Comparison of ENCODE assay signal across 10 mouse cellular contexts in the genomic region with DNA sequence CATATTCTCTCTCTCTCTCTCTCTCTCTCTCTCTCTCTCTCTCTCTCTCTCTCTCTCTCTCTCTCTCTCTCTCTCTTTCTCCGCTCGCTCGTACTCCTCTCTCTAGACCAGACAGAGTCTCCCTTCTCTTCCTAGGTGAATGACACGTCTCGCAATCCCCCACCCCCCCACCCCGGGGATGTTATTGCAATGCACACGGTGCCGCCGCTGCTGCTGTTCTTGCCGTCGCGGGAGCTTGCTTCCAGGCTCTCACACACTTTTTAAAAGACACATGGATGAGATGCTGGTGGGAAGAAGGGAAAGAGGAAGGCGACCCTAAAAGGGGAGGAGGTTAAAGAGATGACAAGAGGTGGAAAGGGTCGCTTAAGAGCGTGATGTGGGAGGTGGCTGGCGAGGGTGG. TPM values are rescaled to one million over a fixed set of nuclear protein-coding genes. Genes with fewer than 3 reads are reported as not detected.
DNase-seq lines count a peak whose midpoint lies in the region; ATAC-seq lines count a peak whose summit lies in the region.
"Had no signal": no experiment of that assay in that cellular context is flagged by ENCODE, and none has a peak within 500 bp of the region (broad histone marks: within the 10 kb centered on the region; RNA-seq: fewer than 3 reads in every experiment).

No protein-coding gene starts in this region.

- H3K4me1 ChIP-seq in kidney, embryonic 16.5 days (ENCODE audit: insufficient read depth, low read length) = peaks cover 8% of the 10 kb centered on the region
- H3K4me1 ChIP-seq in embryonic facial prominence, embryonic 13.5 days = peaks cover 4% of the 10 kb centered on the region; the same call in 1 of the 2 replicates
- peaks cover 3% of the 10 kb centered on the region; the same call in 1 of the 2 replicates for H3K4me1 ChIP-seq in hindbrain, embryonic 16.5 days (ENCODE audit: control insufficient read depth, insufficient read depth, low read depth, low read length)
- H3K4me1 ChIP-seq in midbrain, embryonic 16.5 days (ENCODE audit: control insufficient read depth, insufficient read depth, low read length) = peaks cover 5% of the 10 kb centered on the region

- peak overlapping the region; percentile 50 for H3K4me3 ChIP-seq in kidney, embryonic 16.5 days (ENCODE audit: low read length)
- H3K4me3 ChIP-seq in embryonic facial prominence, embryonic 13.5 days = peak overlapping the region; percentile 73
- H3K4me3 ChIP-seq in hindbrain, embryonic 16.5 days (ENCODE audit: low read length) = peak overlapping the region; percentile 76
- H3K4me3 ChIP-seq in midbrain, embryonic 16.5 days (ENCODE audit: low read depth, low read length) = peak overlapping the region; percentile 84

- peak overlapping the region; percentile 86 for H3K4me2 ChIP-seq in kidney, embryonic 16.5 days (replicated peaks; ENCODE audit: low read depth, low read length)
- peak overlapping the region; percentile 89 for H3K4me2 ChIP-seq in embryonic facial prominence, embryonic 13.5 days
- H3K4me2 ChIP-seq in hindbrain, embryonic 16.5 days (ENCODE audit: low read length) = peak overlapping the region; percentile 74
- peak overlapping the region; percentile 58 for H3K4me2 ChIP-seq in midbrain, embryonic 16.5 days (ENCODE audit: low read length)

- no peak for DNase-seq in kidney, postnatal 14 days
- no peak for DNase-seq in left cerebral cortex, adult 18-20 months (ENCODE audit: low spot score in 2 of 2)
- DNase-seq in adrenal gland, postnatal 14 days = no peak

- H3K9ac ChIP-seq in kidney, embryonic 16.5 days (replicated peaks; ENCODE audit: low read length) = no peak overlapping the region
- H3K9ac ChIP-seq in embryonic facial prominence, embryonic 13.5 days = peak overlapping the region; percentile 73
- H3K9ac ChIP-seq in hindbrain, embryonic 16.5 days (ENCODE audit: low read depth, low read length) = peak overlapping the region; percentile 89
- peak overlapping the region; percentile 94 for H3K9ac ChIP-seq in midbrain, embryonic 16.5 days (ENCODE audit: low read depth, low read length)

- 2% methylated on average over 16 of the region's 16 CpGs for WGBS in kidney, embryonic 16.5 days
- WGBS in embryonic facial prominence, embryonic 13.5 days = under 1% methylated on average over 16 of the region's 16 CpGs
- under 1% methylated on average over 16 of the region's 16 CpGs for WGBS in hindbrain, embryonic 16.5 days
- WGBS in midbrain, embryonic 16.5 days = 0% methylated on average over 16 of the region's 16 CpGs

- 0 out of 2 replicates have a peak, but pooled peaks cover 4% of the 10 kb centered on the region for H3K9me3 ChIP-seq in kidney, embryonic 16.5 days (ENCODE audit: low read length)
- no peaks in the 10 kb centered on the region; the same call in 1 of the 2 replicates for H3K9me3 ChIP-seq in embryonic facial prominence, embryonic 13.5 days
- no peaks in the 10 kb centered on the region for H3K9me3 ChIP-seq in hindbrain, embryonic 16.5 days (ENCODE audit: control insufficient read depth, low read length)
- H3K9me3 ChIP-seq in midbrain, embryonic 16.5 days (replicated peaks; ENCODE audit: control insufficient read depth, low read length, poor library complexity, severe bottlenecking) = no peaks in the 10 kb centered on the region

- peaks cover 30% of the 10 kb centered on the region for H3K27me3 ChIP-seq in kidney, embryonic 16.5 days (ENCODE audit: insufficient read depth, low read length)
- H3K27me3 ChIP-seq in embryonic facial prominence, embryonic 13.5 days = peaks cover 33% of the 10 kb centered on the region
- H3K27me3 ChIP-seq in hindbrain, embryonic 16.5 days (replicated peaks; ENCODE audit: control insufficient read depth, insufficient read depth, low read length) = no peaks in the 10 kb centered on the region
- H3K27me3 ChIP-seq in midbrain, embryonic 16.5 days (ENCODE audit: control insufficient read depth, insufficient read depth, low read depth, low read length) = no peaks in the 10 kb centered on the region

- no peak for ATAC-seq in kidney, embryonic 16.5 days (ENCODE audit: low FRiP score, low TSS enrichment)
- no peak for ATAC-seq in embryonic facial prominence, embryonic 13.5 days (ENCODE audit: insufficient number of reproducible peaks, insufficient read depth, low FRiP score, low TSS enrichment, low read depth)
- no peak for ATAC-seq in hindbrain, embryonic 16.5 days
- ATAC-seq in midbrain, embryonic 16.5 days = no peak; the same call in 1 of the 2 replicates
- no peak for ATAC-seq in erythroblast, adult 5-6 weeks (replicated peaks; ENCODE audit: low FRiP score, poor library complexity, severe bottlenecking)

- no peaks in the 10 kb centered on the region for H3K36me3 ChIP-seq in kidney, embryonic 16.5 days (ENCODE audit: insufficient read depth, low read length)
- H3K36me3 ChIP-seq in embryonic facial prominence, embryonic 13.5 days = no peaks in the 10 kb centered on the region
- H3K36me3 ChIP-seq in hindbrain, embryonic 16.5 days (ENCODE audit: control insufficient read depth, insufficient read depth, low read length) = no peaks in the 10 kb centered on the region
- no peaks in the 10 kb centered on the region for H3K36me3 ChIP-seq in midbrain, embryonic 16.5 days (ENCODE audit: control insufficient read depth, insufficient read depth, low read length)

- H3K27ac ChIP-seq in kidney, embryonic 16.5 days (ENCODE audit: low read length) = no peak overlapping the region
- H3K27ac ChIP-seq in embryonic facial prominence, embryonic 13.5 days = no peak overlapping the region
- H3K27ac ChIP-seq in hindbrain, embryonic 16.5 days (ENCODE audit: low read depth, low read length) = peak overlapping the region; percentile 96
- H3K27ac ChIP-seq in midbrain, embryonic 16.5 days (ENCODE audit: low read length) = peak overlapping the region; percentile 97

RNA-seq across cellular contexts. Expression of gene Cadm2, which starts 1.3 kb away (rescaled TPM):
- polyA plus RNA-seq in kidney, embryonic 16.5 days (2015; fragmentation: Nextera tagmentation; extraction: Ambion mirVana) = 0.04 TPM in 1 of 2 replicates, not detected in the other
- polyA plus RNA-seq in embryonic facial prominence, embryonic 13.5 days (2015; fragmentation: Nextera tagmentation; extraction: Ambion mirVana) = 2.7 and 3.8 TPM in 2 replicates
- polyA plus RNA-seq in hindbrain, embryonic 16.5 days (2015; fragmentation: Nextera tagmentation; extraction: Ambion mirVana) = 33.6 and 61.1 TPM in 2 replicates
- polyA plus RNA-seq in midbrain, embryonic 16.5 days (2015; fragmentation: Nextera tagmentation; extraction: Ambion mirVana) = 71.4 and 75.6 TPM in 2 replicates
- not detected in 2 replicates for total RNA-seq in erythroblast, adult 5-6 weeks (2015; ENCODE audit: low replicate concordance)
- total RNA-seq in erythroblast, adult 5-6 weeks (2017; ENCODE audit: low replicate concordance) = not detected in 2 replicates
- total RNA-seq in left cerebral cortex, adult 18-20 months (2021) = 100 to 1,000 TPM; 192 to 198 TPM
- 0.56 and 1.4 TPM in 2 replicates for total RNA-seq in adrenal gland, postnatal 14 days (2021)
- total RNA-seq: common myeloid progenitor, adult 5-6 weeks; neutrophil, adult 5-6 weeks had no signal

Comparison
In these comparisons a context has a peak if more than half of its experiments do, and no peak if none do; other contexts are left out.
1. H3K27ac ChIP-seq: peak in hindbrain, embryonic 16.5 days (single experiment) and midbrain, embryonic 16.5 days (single experiment); none in kidney, embryonic 16.5 days (single experiment) and embryonic facial prominence, embryonic 13.5 days (single experiment).
2. Peak in every context shown above with its lines, with median percentiles within 50 percentile points of each other: H3K4me2 ChIP-seq and H3K4me3 ChIP-seq.